Mouse (Mus musculus) brown adipose tissue, adult 24 weeks (tissue): ENCODE measurements around the gene Rspry1. TPM values are rescaled to one million over a fixed set of nuclear protein-coding genes. Genes with fewer than 3 reads are reported as not detected.

Experiments used
- H3K27ac ChIP-seq: fragments of 200-500 bp; replicated peaks from 2 replicates; pipeline ENCODE4 v1.5.1; 2012; ENCODE audit warnings: low read depth, mild to moderate bottlenecking, low read length
- H3K4me1 ChIP-seq: fragments of 200-500 bp; 2 replicates; pipeline ENCODE4 v1.6.1; 2012; ENCODE audit warnings: low read length, mixed read lengths; ENCODE audit not compliant: control insufficient read depth, insufficient read depth, insufficient read length
- H3K4me3 ChIP-seq: fragments of 200-500 bp; 2 replicates; pipeline ENCODE4 v1.5.1; 2012; ENCODE audit warnings: low read depth, mild to moderate bottlenecking, low read length, moderate library complexity; ENCODE audit not compliant: insufficient read depth
- polyA plus RNA-seq: library from polyadenylated mRNA; stranded (reverse); fragments of >200 nt; gene quantifications from 2 replicates; pipeline ENCODE4 v1.2.4, GENCODE M21; 2012; ENCODE audit not compliant: missing spikeins, insufficient read depth, insufficient read length

The Rspry1 gene
- polyA plus RNA-seq, 1 experiment, result 15.6 TPM

DNA sequence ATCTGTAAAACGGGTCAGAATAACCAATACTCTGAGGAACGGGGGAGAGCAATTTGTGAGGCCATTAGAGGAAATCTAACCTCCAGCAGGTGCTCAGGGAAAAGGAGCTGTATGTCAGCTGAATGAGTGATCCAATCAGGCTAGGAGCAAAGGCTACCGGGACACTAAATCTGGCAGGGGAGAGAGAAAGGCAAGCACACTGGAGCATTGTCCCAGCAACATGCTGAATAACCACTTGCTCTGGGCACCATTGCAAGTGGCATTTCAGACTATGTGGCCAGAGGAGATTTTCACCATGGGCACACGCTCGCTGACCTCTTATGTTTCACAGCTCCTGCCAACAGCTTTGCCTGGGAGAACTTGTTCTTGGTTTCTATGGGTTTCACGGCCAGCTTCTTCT is 19.2 kb upstream of the Rspry1 start:
- H3K4me3 ChIP-seq, result no peak overlapping the region

DNA sequence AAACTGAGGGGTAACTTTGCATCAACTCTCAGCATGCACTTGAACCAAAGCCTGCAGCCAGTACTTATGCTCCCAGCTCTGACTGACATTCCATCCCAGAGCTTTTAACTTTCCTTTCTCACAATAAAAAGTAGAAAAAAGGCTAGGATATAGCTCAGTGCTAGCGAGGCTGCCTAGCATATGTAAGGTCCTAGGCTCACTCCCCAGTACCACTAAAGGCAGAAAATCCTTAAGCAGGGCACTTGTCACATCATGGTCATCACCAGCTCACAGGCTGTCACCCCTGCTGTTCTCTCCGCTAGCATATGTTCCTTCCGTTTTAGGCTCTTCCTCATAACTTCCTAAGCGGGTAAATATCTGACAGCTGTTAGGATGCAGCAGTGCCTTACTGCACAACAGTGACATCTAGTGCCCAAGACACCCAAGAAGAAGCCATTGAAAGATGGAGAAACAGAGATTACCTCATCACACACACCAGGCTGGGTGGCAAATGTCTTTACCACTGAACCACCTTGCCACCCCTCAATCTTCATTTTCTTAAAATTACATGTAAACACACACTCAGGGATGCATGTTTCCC is 17.4 kb upstream of the Rspry1 start:
- Histone ChIP-seq H3K4me3 (no peak overlapping the region), H3K27ac (no peak overlapping the region), H3K4me1 (no peaks in the 10 kb centered on the region)

More for the DNA sequence above, 19.2 kb upstream of the Rspry1 start:
- H3K27ac ChIP-seq, result no peak overlapping the region
- no peaks in the 10 kb centered on the region for H3K4me1 ChIP-seq

DNA sequence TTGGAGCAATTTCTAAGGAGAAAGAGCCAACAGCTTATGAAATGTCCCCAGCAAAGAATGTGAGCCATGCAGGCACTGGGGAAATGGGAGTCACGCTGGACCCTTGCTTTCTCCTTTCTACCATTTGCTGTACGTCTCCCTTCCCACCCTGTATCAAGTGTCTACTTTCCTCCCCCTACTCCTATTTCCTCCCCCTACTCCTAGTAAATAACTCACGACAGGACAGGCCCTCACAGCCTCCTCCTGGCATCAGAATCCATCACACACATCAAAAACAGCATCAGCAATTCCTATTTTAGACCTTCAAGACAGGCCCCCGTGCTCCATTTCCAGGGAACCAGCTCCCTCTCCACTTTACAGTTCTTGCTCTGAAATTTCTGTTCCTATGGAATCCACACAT is 10.0 kb upstream of the Rspry1 start:
- no peaks in the 10 kb centered on the region; the same call in 1 of the 2 replicates for H3K4me1 ChIP-seq
- no peak overlapping the region for H3K4me3 ChIP-seq
- peak overlapping the region; percentile 52; the same call in 1 of the 2 replicates for H3K27ac ChIP-seq

DNA sequence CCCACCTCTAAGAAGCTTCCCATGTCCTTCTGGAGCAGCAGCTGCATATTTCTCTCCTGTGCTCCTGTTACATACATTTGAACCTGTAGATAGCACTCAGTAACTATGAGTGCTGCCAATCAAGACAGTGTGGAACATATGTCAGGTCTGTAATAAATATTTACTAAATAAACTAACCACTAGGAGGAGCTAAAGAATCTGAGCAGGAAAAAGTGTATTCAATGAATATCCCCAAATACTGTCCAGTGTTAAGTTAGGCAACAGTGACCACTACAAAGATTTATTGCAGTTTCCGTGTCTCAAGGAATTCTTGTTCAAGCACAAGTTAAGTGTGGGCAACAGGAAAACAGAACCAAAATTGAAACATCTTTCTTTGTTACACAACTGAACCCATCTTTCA is 7.5 kb upstream of the Rspry1 start:
- no peak overlapping the region for H3K27ac ChIP-seq
- H3K4me1 ChIP-seq, result no peaks in the 10 kb centered on the region; the same call in 1 of the 2 replicates
- H3K4me3 ChIP-seq, result no peak overlapping the region

DNA sequence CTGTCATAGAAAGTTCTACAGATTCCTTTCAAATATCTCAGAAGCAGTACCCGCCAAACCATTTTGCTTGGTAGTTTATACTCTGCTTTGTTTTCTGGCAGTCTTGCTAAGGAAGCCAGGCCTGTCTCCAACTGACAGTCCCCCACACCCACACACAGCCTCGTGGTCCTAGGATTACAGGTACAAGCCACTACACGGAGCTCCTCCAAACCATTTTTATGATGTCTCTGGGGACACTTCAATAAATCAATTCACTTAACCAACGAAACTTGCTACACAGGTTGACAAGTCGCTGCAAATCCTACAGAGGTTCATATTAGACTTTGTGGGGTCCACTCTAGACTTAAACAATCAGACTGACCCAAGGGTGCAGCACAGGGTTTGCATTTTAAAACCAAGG is 1.3 kb upstream of the Rspry1 start:
- H3K27ac ChIP-seq, result no peak overlapping the region
- H3K4me3 ChIP-seq, result peak overlapping the region; percentile 75

DNA sequence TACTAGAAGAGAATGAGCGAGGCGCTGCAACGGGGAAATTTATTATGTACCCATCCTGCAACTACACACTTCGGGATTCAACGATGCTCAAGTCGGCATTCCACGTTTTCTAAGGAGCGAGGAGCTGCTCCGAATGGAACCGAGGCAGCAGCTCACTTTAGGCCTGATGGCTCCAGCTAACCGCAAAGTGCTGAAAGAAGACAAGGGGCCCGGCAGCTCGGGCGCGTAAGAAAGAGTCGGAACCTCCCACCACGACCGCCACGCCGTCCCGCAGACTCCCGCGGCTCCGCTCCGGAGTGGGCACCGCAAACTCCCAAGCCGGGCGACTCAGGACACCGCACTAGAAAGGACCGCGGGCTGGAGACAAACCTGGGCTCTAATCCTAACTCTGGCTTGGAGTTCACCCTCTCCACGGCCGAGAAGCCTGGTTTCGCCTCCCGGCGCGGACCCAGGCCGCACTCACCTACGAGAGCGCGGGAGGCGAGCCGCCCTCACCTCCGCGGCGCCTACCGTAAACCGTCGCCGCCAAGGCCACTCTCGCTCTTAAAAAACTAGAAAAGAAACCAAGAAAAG is 617 bp upstream of the Rspry1 start:
- Histone ChIP-seq H3K27ac (peak overlapping the region; percentile 64), H3K4me1 (peaks cover 7% of the 10 kb centered on the region; the same call in 1 of the 2 replicates), H3K4me3 (peak overlapping the region; percentile 75)

More for the DNA sequence above, 1.3 kb upstream of the Rspry1 start:
- H3K4me1 ChIP-seq, result peaks cover 7% of the 10 kb centered on the region; the same call in 1 of the 2 replicates

DNA sequence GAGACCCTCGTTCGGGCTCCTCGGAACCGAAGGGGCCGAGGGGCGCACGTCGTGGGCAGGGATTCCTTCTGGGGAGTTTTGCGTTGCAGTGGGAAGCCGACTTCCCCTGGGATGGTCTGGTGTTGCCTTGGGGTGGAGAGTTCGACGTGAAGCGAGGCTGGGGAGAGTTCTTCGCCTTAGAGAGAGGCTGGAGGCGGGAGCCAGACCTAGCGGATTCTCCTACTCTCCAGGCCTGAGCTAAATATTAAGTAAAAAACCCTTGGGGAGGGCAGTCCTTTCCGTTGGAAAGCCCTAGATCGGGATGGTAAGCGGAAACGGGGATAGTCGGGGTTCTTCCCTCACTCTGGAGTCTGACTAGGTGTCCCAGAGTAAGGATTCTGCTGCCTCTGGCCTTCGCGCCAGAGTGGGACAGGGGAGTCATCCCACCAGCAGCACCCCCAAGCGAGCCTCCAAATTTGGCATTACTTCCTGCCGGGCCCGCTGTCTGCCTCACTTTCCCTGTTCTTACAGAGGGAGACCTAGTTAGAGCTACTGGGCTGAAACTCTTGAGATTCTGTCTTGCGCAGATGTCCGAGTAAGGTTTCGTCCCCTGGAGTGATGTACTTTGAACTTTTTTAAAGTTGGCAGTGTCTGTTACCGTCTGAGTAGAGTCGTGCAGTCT is 864 bp downstream of the Rspry1 start:
- Histone ChIP-seq H3K4me3 (peak overlapping the region; percentile 80), H3K4me1 (peaks cover 7% of the 10 kb centered on the region; the same call in 1 of the 2 replicates), H3K27ac (peak overlapping the region; percentile 74)

DNA sequence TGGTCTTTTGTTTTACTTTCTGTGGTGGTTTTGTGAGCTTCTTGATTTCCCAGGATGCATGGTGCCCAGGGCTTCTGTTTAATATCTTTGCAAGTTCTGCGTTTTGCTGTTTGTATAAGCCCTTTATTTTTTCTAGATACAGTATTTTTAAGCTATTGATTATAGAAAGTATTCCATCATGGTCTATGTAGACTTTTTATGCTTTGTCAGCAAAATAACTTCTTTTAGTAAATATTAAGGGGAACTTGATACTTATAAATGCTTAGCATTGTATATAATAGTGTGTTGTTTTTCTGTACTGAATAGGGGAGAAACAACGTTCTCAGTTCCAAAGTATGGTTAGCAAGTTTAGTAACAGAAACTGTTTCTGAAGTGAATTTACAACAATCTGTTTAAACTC is 2.3 kb downstream of the Rspry1 start:
- Histone ChIP-seq H3K4me3 (no peak overlapping the region), H3K27ac (no peak overlapping the region), H3K4me1 (peaks cover 7% of the 10 kb centered on the region; the same call in 1 of the 2 replicates)

DNA sequence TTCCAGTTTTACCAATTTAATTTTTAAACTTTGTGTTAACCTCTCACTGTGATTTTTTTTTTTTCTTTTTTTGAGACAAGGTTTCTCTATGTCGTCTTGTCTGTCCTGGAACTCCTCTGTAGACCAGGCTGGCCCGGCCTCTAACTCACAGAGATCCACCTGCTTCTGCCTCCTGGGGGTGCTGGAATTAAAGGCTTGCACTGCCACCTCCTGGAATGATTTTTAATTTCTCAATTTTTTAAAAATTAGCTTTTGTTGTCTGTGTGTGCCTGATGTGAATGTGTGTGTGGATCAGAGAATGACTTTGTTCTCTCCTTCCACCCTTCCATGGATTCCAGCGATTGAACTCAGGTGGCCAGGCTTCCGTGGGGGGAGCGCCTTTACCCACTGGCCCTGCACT is 5.3 kb downstream of the Rspry1 start:
- Histone ChIP-seq H3K27ac (no peak overlapping the region), H3K4me3 (no peak overlapping the region), H3K4me1 (peaks cover 4% of the 10 kb centered on the region; the same call in 1 of the 2 replicates)

DNA sequence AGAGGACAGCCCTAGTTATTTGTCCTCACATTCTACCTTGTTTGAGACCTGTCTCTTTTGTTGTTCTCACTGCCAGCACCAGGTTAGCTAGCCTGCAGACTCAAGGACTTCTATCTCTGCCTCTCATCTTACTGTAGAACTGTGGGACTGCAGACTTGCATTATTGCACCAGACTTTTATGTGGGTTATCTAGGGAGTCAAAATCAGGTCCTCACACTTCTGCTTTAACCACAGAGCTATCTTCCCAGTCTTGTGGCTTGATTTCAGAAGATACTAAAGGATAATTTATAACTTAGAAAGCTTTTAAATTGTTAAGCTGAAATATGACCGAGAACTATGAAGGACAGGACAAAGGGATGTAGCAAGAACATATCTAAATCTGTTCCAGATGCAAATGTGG is 23.1 kb downstream of the Rspry1 start:
- Histone ChIP-seq H3K4me3 (no peak overlapping the region), H3K4me1 (no peaks in the 10 kb centered on the region), H3K27ac (no peak overlapping the region)

DNA sequence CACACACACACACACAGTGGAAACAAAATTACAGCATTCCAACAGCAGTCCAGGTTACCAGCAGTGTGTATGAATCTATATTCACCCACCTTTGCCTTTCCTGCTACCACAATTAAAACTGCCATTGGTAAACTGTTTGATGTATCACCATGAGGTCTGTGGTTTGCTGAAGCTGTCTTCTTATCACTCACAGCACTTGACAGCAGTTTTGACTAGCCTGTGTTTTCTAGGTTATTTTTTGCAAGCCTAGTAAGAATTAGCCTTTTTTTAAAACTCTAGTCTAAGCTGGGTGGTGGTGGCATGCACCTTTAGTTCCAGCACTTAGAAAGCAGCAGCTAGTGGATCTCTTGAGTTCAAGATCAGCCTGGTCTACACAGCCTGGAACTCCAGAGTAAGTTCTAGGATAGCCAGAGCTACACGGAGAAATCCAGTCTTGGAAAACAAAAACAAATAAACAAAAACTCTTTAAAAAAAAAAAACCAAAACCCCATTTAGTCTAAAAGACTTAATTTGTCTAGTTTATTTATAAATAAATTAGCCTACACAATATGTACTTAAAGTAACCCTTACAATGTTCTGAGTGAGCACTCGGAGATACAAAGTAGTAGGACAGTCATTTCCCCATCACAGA is 31.9 kb downstream of the Rspry1 start:
- Histone ChIP-seq H3K4me1 (no peaks in the 10 kb centered on the region), H3K4me3 (no peak overlapping the region), H3K27ac (no peak overlapping the region)

DNA sequence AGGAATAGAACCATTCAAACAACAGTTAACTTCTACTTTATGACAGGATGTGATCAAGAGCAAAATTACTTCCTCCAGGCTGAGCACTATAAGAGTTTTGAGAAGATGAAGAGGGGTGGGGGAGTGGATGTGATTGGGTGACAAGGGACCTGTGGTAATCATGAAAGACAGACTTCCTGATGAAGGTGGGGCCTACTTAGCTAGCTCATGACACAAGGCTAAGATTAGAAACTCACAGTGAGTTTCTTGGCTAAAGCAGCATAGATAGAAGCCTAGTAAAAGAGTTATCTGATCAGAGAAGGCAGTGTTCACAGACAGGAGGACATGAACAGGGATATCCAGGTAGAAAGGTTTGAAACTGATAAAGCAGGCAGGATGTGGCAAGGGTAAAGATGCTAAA is 32.5 kb downstream of the Rspry1 start:
- Histone ChIP-seq H3K27ac (no peak overlapping the region), H3K4me3 (no peak overlapping the region), H3K4me1 (no peaks in the 10 kb centered on the region)

DNA sequence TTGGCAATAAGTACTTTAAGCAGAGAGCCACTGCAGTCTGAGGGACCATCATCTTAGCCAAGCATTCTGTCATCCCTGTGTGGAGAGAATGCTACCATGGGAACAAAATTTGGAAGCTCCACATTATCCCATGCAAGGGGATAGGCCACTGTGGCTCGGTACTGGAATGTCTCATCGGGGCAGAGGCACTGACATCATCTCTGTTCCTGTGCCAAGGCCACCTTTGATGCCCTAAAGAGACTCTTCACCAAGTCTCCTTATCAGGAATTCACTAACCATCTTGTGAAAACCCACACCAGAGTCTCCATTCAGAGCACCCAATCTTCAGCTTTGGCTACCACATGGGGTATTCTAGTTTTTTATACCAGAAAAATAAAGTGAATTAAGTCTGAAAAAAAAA is 39.4 kb downstream of the Rspry1 start:
- H3K4me1 ChIP-seq, result no peaks in the 10 kb centered on the region
- H3K27ac ChIP-seq, result no peak overlapping the region
- no peak overlapping the region for H3K4me3 ChIP-seq

DNA sequence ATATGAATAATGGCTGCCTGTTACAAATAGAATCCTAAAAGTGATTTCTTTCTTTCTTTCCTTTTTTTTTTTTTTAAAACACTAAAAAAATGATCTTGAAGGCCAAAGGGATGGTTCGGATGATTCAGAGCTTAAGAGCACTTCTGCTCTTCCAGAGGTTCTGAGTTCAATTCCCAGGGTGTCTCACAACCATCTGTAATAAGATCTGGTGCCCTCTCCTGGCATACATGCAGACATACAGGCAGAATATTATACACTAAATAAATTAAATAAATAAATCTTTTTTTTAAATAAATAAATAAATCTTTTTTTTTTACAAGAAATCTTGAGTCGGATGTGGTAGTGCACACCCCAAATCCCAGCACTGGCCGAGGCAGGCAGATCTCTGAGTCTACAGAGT is 40.2 kb downstream of the Rspry1 start:
- no peak overlapping the region for H3K4me3 ChIP-seq
- no peaks in the 10 kb centered on the region for H3K4me1 ChIP-seq
- H3K27ac ChIP-seq, result no peak overlapping the region

DNA sequence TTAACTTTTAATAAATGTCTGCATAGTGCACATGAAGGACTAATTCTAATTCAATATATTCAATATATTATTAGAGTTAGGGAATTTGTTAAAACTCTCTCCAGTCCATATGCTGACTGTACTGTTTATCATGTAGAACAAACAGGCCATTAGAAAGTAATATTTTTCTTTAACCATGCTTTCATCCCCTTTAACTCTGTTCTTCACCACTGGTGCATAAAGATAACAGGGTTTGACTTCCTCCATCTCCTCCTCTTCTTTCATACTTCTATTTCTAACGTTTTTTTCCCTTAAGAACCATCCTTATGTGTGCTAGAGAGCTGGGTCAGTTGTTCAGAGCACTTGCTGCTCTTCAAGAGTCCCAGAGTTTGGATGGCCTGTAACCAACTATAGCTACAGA is 43.5 kb downstream of the Rspry1 start:
- no peak overlapping the region for H3K4me3 ChIP-seq
- no peak overlapping the region for H3K27ac ChIP-seq
- H3K4me1 ChIP-seq, result no peaks in the 10 kb centered on the region
